In genomic region chr6:49173265-49173664, GRCm38 (mm10) we compare ENCODE assay signal across 18 mouse cellular contexts. TPM values are rescaled to one million over a fixed set of nuclear protein-coding genes. Genes with fewer than 3 reads are reported as not detected.
DNase-seq lines count a peak whose midpoint lies in the region; ATAC-seq lines count a peak whose summit lies in the region.
"Had no signal": no experiment of that assay in that cellular context is flagged by ENCODE, and none has a peak within 500 bp of the region (broad histone marks: within the 10 kb centered on the region; RNA-seq: fewer than 3 reads in every experiment).

No protein-coding gene starts in this region.

- no peak for ATAC-seq in kidney, embryonic 16.5 days (ENCODE audit: low FRiP score, low TSS enrichment)
- ATAC-seq: forebrain, embryonic 16.5 days had no signal

- H3K36me3 ChIP-seq in kidney, embryonic 16.5 days (ENCODE audit: insufficient read depth, low read length): no peaks in the 10 kb centered on the region
- H3K36me3 ChIP-seq in limb, embryonic 10.5 days: no peaks in the 10 kb centered on the region
- H3K36me3 ChIP-seq: forebrain, embryonic 12.5 days; heart, embryonic 13.5 days; hindbrain, embryonic 15.5 days had no signal

- no peak overlapping the region for H3K4me2 ChIP-seq in kidney, embryonic 16.5 days (replicated peaks; ENCODE audit: low read depth, low read length)
- H3K4me2 ChIP-seq: forebrain, embryonic 12.5 days; heart, embryonic 13.5 days; hindbrain, embryonic 15.5 days had no signal

- peak overlapping the region; percentile 21; the same call in 1 of the 2 replicates for H3K27ac ChIP-seq in kidney, embryonic 16.5 days (ENCODE audit: low read length)
- no peak overlapping the region for H3K27ac ChIP-seq in limb, embryonic 10.5 days
- H3K27ac ChIP-seq: embryonic facial prominence, embryonic 10.5 days; forebrain, embryonic 12.5 days; heart, embryonic 13.5 days; hindbrain, embryonic 15.5 days had no signal

- no peak overlapping the region for H3K9ac ChIP-seq in kidney, embryonic 16.5 days (replicated peaks; ENCODE audit: low read length)
- H3K9ac ChIP-seq: forebrain, embryonic 12.5 days; heart, embryonic 13.5 days; hindbrain, embryonic 15.5 days had no signal

- peak; percentile 9 for DNase-seq in adrenal gland, postnatal 14 days
- no peak for DNase-seq in adrenal gland, postnatal 25 days
- no peak for DNase-seq in kidney, postnatal 14 days
- DNase-seq in ZHBTc4 (ENCODE audit: low read depth, low spot score): peak; percentile 12
- DNase-seq in limb, embryonic 10.5 days (ENCODE audit: low spot score): no peak
- DNase-seq in layer of hippocampus, adult 9-10 months (ENCODE audit: low spot score): no peak
- DNase-seq: adrenal gland, postnatal 36 days; cerebellum, adult 2 months; cerebellum, postnatal 10 days; gastrocnemius, postnatal 10 days; heart, postnatal 36 days had no signal

- WGBS in kidney, embryonic 16.5 days: 82% methylated on average over 7 of the region's 7 CpGs
- 87% methylated on average over 7 of the region's 7 CpGs for whole genome bisulfite sequencing in limb, embryonic 10.5 days

- no peaks in the 10 kb centered on the region for H3K9me3 ChIP-seq in kidney, embryonic 16.5 days (ENCODE audit: low read length)
- no peaks in the 10 kb centered on the region for H3K9me3 ChIP-seq in limb, embryonic 10.5 days (replicated peaks)
- H3K9me3 ChIP-seq: embryonic facial prominence, embryonic 10.5 days; forebrain, embryonic 12.5 days; heart, embryonic 13.5 days; hindbrain, embryonic 15.5 days had no signal

- no peak overlapping the region for H3K4me3 ChIP-seq in kidney, embryonic 16.5 days (ENCODE audit: low read length)
- no peak overlapping the region for H3K4me3 ChIP-seq in limb, embryonic 10.5 days
- H3K4me3 ChIP-seq: embryonic facial prominence, embryonic 10.5 days; forebrain, embryonic 12.5 days; heart, embryonic 13.5 days; hindbrain, embryonic 15.5 days had no signal

- no peaks in the 10 kb centered on the region for H3K27me3 ChIP-seq in kidney, embryonic 16.5 days (ENCODE audit: insufficient read depth, low read length)
- no peaks in the 10 kb centered on the region for H3K27me3 ChIP-seq in limb, embryonic 10.5 days (ENCODE audit: low read depth, poor library complexity, severe bottlenecking)
- H3K27me3 ChIP-seq: forebrain, embryonic 12.5 days; heart, embryonic 13.5 days; hindbrain, embryonic 15.5 days had no signal

- H3K4me1 ChIP-seq in kidney, embryonic 16.5 days (ENCODE audit: insufficient read depth, low read length): peaks cover 11% of the 10 kb centered on the region
- H3K4me1 ChIP-seq in limb, embryonic 10.5 days: peaks cover 13% of the 10 kb centered on the region; the same call in 1 of the 2 replicates

RNA-seq across cellular contexts. Expression of gene Igf2bp3, which starts 41.5 kb away (rescaled TPM):
- total RNA-seq in adrenal gland, postnatal 14 days (2021): 2.8 and 3.1 TPM in 2 replicates
- 1.0 and 1.2 TPM in 2 replicates for total RNA-seq in adrenal gland, postnatal 25 days (2021)
- polyA plus RNA-seq in kidney, embryonic 16.5 days (2015; fragmentation: Nextera tagmentation; extraction: Ambion mirVana): 40.8 and 44.4 TPM in 2 replicates
- 148 and 149 TPM in 2 replicates for polyA plus RNA-seq in limb, embryonic 10.5 days (2016; fragmentation: Nextera tagmentation; extraction: Ambion mirVana)
- total RNA-seq: heart, adult 8-10 months had no signal

Comparison
In these comparisons a context has a peak if more than half of its experiments do, and no peak if none do; other contexts are left out.
1. DNase-seq: peak in adrenal gland, postnatal 14 days (single experiment) and ZHBTc4 (single experiment); none in adrenal gland, postnatal 25 days (single experiment), kidney, postnatal 14 days (single experiment), limb, embryonic 10.5 days (single experiment) and layer of hippocampus, adult 9-10 months (single experiment).